Mouse (Mus musculus) midbrain, embryonic 11.5 days (tissue): ENCODE data around the gene Plau. TPM values are rescaled to one million over a fixed set of nuclear protein-coding genes. Genes with fewer than 3 reads are reported as not detected.

Experiments
- ATAC-seq: fragments of 200-750 bp; cut with Nextera tagmentation; 2 replicates; pipeline ENCODE4 v1.8.0; 2017; ENCODE audit warnings: moderate TSS enrichment, moderate library complexity; ENCODE audit not compliant: low FRiP score
- DNase-seq: peaks from one replicate; pipeline ENCODE4 v3.0.0; 2015; ENCODE audit warnings: low spot score; ENCODE audit errors: missing footprints
- H3K27ac ChIP-seq: fragments of 300-500 bp; sonication (generic); 2 replicates; pipeline ENCODE4 v1.5.1; 2014; ENCODE audit warnings: low read depth, low read length
- H3K27me3 ChIP-seq: fragments of 300-500 bp; sonication (generic); 2 replicates; pipeline ENCODE4 v1.6.1; 2014; ENCODE audit warnings: mild to moderate bottlenecking, low read length, moderate library complexity, mixed read lengths; ENCODE audit not compliant: control insufficient read depth, insufficient read depth
- H3K36me3 ChIP-seq: fragments of 300-500 bp; sonication (generic); 2 replicates; pipeline ENCODE4 v1.6.1; 2014; ENCODE audit warnings: mild to moderate bottlenecking, low read length, moderate library complexity, mixed read lengths; ENCODE audit not compliant: control insufficient read depth, insufficient read depth
- H3K4me1 ChIP-seq: fragments of 300-500 bp; sonication (generic); 2 replicates; pipeline ENCODE4 v1.6.1; 2014; ENCODE audit warnings: low read length; ENCODE audit not compliant: control insufficient read depth, insufficient read depth
- H3K4me2 ChIP-seq: fragments of 300-500 bp; sonication (generic); 2 replicates; pipeline ENCODE4 v1.6.1; 2014; ENCODE audit warnings: mild to moderate bottlenecking, moderate library complexity
- H3K4me3 ChIP-seq: fragments of 300-500 bp; sonication (generic); 2 replicates; pipeline ENCODE4 v1.5.1; 2014; ENCODE audit warnings: low read depth, low read length
- H3K9ac ChIP-seq: fragments of 300-500 bp; sonication (generic); 2 replicates; pipeline ENCODE4 v1.6.1; 2014; ENCODE audit warnings: low read length
- H3K9me3 ChIP-seq: fragments of 300-500 bp; sonication (generic); 2 replicates; pipeline ENCODE4 v1.6.1; 2016; ENCODE audit warnings: low read length; ENCODE audit not compliant: control insufficient read depth
- WGBS: fragments of 180-500 bp; shearing (Covaris S2); extraction: QIAGEN DNeasy Blood & Tissue Kit; methylation state at CpG from one replicate; pipeline ENCODE4 v1.1.7; 2014; 5-methylcytosine and 5-hydroxymethylcytosine counted together
- polyA plus RNA-seq: library from polyadenylated mRNA; unstranded; fragments of >200 nt; fragmentation: Nextera tagmentation; extraction: Ambion mirVana; gene quantifications from 2 replicates; pipeline ENCODE4 v1.2.1, GENCODE M21; 2014

The Plau gene
- polyA plus RNA-seq, 1 experiment from 2014 or later = 0.40 TPM

DNA sequence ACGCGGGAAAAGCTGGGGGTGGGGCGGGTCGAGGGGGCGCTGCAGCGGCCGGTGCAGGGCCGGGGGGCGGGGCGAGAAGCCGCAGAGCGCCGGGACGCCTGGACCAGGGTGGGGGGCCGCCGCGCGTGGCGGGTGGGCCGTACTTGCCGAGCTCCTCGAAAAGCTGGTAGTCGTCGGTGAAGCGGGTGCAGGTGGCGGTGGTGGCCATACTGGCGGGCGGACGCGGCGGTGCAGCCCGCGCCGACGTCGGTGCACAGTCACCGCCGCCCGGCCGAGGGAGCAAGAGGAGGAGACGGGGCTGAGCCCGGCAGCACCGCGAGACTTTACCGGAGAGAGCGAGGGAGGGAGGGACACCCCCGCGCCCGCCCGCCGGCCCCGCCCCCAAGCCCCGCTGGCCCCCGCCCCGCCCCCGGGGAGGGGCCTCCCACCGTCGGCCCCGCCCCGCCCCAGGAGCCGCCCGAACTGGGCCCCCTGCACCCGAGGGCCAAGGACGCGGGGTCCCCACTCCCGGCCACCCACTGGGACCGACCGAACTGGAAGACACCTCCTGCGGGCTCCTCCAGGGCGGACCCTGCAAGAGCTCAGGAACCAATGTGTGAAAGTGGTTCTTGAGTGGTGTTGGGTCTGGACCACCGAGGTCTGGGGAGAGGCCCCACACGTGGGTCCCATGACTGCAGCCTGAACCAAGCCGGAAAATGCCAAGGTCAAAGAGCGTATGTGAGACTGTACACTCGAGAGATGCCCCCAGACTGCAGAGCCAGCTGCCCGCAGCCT, 42.5 kb upstream of the Plau start, which contains the start of gene Camk2g:
TSS of gene Camk2g (minus strand) at position 331 of the 774 bp plus-strand sequence.
- ATAC-seq (peak; percentile 89), DNase-seq (peak; percentile 95)
- H3K4me3 ChIP-seq = peak within 1 kb of the TSS; percentile 91

DNA sequence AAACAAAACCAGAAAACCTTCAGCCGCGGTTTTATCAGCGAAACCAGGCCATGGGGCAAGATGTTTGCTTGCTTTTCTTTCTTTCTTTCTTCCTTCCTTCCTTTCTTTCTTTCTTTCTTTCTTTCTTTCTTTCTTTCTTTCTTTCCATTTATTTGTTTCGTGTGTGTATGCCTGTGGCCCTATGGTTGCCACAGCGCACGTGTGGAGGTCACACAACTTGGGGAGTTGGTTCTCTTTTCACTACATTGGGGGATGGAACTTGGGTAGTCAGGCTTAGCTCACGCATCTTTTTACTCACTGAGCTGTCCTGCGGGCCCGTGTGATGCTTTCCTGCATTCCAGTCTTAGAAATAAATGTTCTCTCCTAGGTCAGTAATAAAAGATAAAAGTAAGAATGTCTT, 41.9 kb upstream of the Plau start:
- peak overlapping the region; percentile 83 for H3K9ac ChIP-seq
- H3K27ac ChIP-seq = no peak overlapping the region
- no peaks in the 10 kb centered on the region for H3K9me3 ChIP-seq
- ATAC-seq = no peak
- WGBS = 9% methylated on average over 9 of the region's 9 CpGs
- H3K4me3 ChIP-seq = peak overlapping the region; percentile 91
- H3K4me2 ChIP-seq = peak overlapping the region; percentile 82
- H3K27me3 ChIP-seq = no peaks in the 10 kb centered on the region
- H3K36me3 ChIP-seq = peaks cover 5% of the 10 kb centered on the region; the same call in 1 of the 2 replicates
- H3K4me1 ChIP-seq = peaks cover 18% of the 10 kb centered on the region
- DNase-seq = no peak

More for the DNA sequence above, 42.5 kb upstream of the Plau start, which contains the start of gene Camk2g:
- H3K4me2 ChIP-seq = peak within 1 kb of the TSS; percentile 82
- H3K4me1 ChIP-seq = peaks cover 18% of the 10 kb centered on the region
- WGBS = under 1% methylated on average over 52 of the region's 76 CpGs
- peaks cover 5% of the 10 kb centered on the region; the same call in 1 of the 2 replicates for H3K36me3 ChIP-seq
- H3K27me3 ChIP-seq = no peaks in the 10 kb centered on the region
- H3K9ac ChIP-seq = peak within 1 kb of the TSS; percentile 83
- peak within 1 kb of the TSS; percentile 63 for H3K27ac ChIP-seq
- no peaks in the 10 kb centered on the region for H3K9me3 ChIP-seq

GRCm38 (mm10) chr14:20795423-20796152, 40.9 kb upstream of the Plau start:
- ATAC-seq = no peak
- Histone ChIP-seq H3K36me3 (peaks cover 3% of the 10 kb centered on the region; the same call in 1 of the 2 replicates), H3K27ac (no peak overlapping the region), H3K27me3 (no peaks in the 10 kb centered on the region), H3K4me1 (peaks cover 18% of the 10 kb centered on the region), H3K4me3 (no peak overlapping the region), H3K9ac (no peak overlapping the region), H3K4me2 (no peak overlapping the region), H3K9me3 (no peaks in the 10 kb centered on the region)
- peak; percentile 84 for DNase-seq
- WGBS = 49% methylated on average over 7 of the region's 9 CpGs

GRCm38 (mm10) chr14:20796170-20796569, 40.3 kb upstream of the Plau start:
- H3K9me3 ChIP-seq = no peaks in the 10 kb centered on the region
- H3K27me3 ChIP-seq = no peaks in the 10 kb centered on the region
- H3K4me2 ChIP-seq = no peak overlapping the region
- ATAC-seq = no peak
- WGBS = 75% methylated on average over 8 of the region's 8 CpGs
- H3K36me3 ChIP-seq = peaks cover 3% of the 10 kb centered on the region; the same call in 1 of the 2 replicates
- no peak overlapping the region for H3K4me3 ChIP-seq
- DNase-seq = peak; percentile 72
- H3K9ac ChIP-seq = no peak overlapping the region
- peaks cover 18% of the 10 kb centered on the region for H3K4me1 ChIP-seq
- H3K27ac ChIP-seq = no peak overlapping the region

GRCm38 (mm10) chr14:20796643-20797042, 39.8 kb upstream of the Plau start:
- no peaks in the 10 kb centered on the region for H3K36me3 ChIP-seq
- ATAC-seq = no peak
- no peak overlapping the region for H3K4me3 ChIP-seq
- H3K27ac ChIP-seq = no peak overlapping the region
- no peaks in the 10 kb centered on the region for H3K27me3 ChIP-seq
- peak; percentile 83 for DNase-seq
- no peaks in the 10 kb centered on the region for H3K9me3 ChIP-seq
- no peak overlapping the region for H3K9ac ChIP-seq
- peaks cover 18% of the 10 kb centered on the region for H3K4me1 ChIP-seq
- no peak overlapping the region for H3K4me2 ChIP-seq
- 30% methylated on average over 8 of the region's 8 CpGs for WGBS

GRCm38 (mm10) chr14:20798300-20798699, 38.2 kb upstream of the Plau start:
- Histone ChIP-seq H3K4me1 (peaks cover 11% of the 10 kb centered on the region), H3K27ac (no peak overlapping the region), H3K9ac (no peak overlapping the region), H3K27me3 (no peaks in the 10 kb centered on the region), H3K36me3 (no peaks in the 10 kb centered on the region), H3K9me3 (no peaks in the 10 kb centered on the region), H3K4me2 (no peak overlapping the region), H3K4me3 (no peak overlapping the region)
- ATAC-seq (no peak), DNase-seq (peak; percentile 78)
- 84% methylated on average over 6 of the region's 6 CpGs for WGBS

DNA sequence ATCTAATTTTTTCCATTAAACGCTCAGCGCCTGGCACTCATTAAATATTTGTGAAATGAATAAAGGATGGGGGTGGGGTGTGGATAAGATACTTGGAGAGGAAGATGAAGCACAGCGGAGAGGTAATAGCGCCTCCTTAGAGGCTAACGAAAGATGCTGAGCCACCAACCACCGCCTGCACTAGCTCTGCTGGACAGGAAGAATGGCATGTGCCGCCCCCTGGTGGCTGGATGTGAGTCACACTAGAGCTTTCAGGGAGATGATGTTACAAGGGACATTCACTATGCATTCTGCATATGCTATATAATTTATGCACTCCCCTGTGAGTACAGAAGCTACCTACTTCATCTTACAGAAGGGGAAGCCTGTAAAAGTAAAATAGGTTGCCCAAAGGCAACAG, 37.7 kb upstream of the Plau start:
- 0 out of 2 replicates have a peak, but pooled peaks have one; percentile 25 for ATAC-seq

GRCm38 (mm10) chr14:20802926-20803605, 33.4 kb upstream of the Plau start:
- Histone ChIP-seq H3K4me1 (no peaks in the 10 kb centered on the region), H3K9me3 (no peaks in the 10 kb centered on the region), H3K9ac (no peak overlapping the region), H3K27ac (no peak overlapping the region), H3K4me3 (no peak overlapping the region), H3K36me3 (no peaks in the 10 kb centered on the region), H3K4me2 (no peak overlapping the region), H3K27me3 (no peaks in the 10 kb centered on the region)
- WGBS = 37% methylated on average over 2 of the region's 2 CpGs
- ATAC-seq (peak; percentile 30; the same call in 1 of the 2 replicates), DNase-seq (no peak)

More for the DNA sequence above, 37.7 kb upstream of the Plau start:
- no peak overlapping the region for H3K9ac ChIP-seq
- DNase-seq = peak; percentile 98
- no peak overlapping the region for H3K27ac ChIP-seq
- WGBS = 8% methylated on average over 7 of the region's 7 CpGs
- no peaks in the 10 kb centered on the region for H3K9me3 ChIP-seq
- H3K36me3 ChIP-seq = no peaks in the 10 kb centered on the region
- no peak overlapping the region for H3K4me3 ChIP-seq
- H3K27me3 ChIP-seq = no peaks in the 10 kb centered on the region
- peaks cover 11% of the 10 kb centered on the region for H3K4me1 ChIP-seq
- no peak overlapping the region for H3K4me2 ChIP-seq
